Mouse (Mus musculus): ENCODE measurements around the gene Kctd11. TPM values are rescaled to one million over a fixed set of nuclear protein-coding genes. Genes with fewer than 3 reads are reported as not detected.

The Kctd11 gene
- polyA plus RNA-seq, 1 experiment from 2014 or later: 4.5 TPM

DNA sequence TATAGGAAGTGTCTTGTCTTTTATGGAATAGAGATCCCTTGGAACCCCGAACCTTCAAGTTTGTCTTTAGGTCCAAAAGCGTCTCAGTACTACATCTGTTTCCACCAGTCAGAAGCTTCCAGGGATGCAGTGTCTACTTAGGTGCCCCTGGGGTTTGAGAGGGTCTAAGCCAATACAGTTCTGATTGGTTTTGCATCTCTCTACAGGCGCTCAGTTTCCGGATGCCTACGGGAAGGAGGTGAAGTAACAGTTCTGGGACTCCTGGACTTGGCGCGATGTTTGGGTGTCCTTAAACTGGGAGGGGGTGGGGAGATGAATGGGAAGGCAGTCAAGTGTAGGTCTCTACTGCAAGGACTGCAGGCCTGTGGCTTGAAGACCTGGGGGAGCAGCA, 42.5 kb downstream of the Kctd11 start:
- Histone ChIP-seq H3K4me2 (peak overlapping the region; percentile 92), H3K4me3 (peak overlapping the region; percentile 63), H3K36me3 (no peaks in the 10 kb centered on the region), H3K4me1 (replicated peaks) (peaks cover 43% of the 10 kb centered on the region), H3K9me3 (replicated peaks) (no peaks in the 10 kb centered on the region), H3K27ac (ENCODE audit: poor library complexity, severe bottlenecking) (peak overlapping the region; percentile 73), H3K27me3 (replicated peaks) (peaks cover 30% of the 10 kb centered on the region), H3K9ac (peak overlapping the region; percentile 75)
- 1% methylated on average over 7 of the region's 7 CpGs for WGBS
- no peak for ATAC-seq (ENCODE audit: insufficient number of reproducible peaks, low FRiP score)

DNA sequence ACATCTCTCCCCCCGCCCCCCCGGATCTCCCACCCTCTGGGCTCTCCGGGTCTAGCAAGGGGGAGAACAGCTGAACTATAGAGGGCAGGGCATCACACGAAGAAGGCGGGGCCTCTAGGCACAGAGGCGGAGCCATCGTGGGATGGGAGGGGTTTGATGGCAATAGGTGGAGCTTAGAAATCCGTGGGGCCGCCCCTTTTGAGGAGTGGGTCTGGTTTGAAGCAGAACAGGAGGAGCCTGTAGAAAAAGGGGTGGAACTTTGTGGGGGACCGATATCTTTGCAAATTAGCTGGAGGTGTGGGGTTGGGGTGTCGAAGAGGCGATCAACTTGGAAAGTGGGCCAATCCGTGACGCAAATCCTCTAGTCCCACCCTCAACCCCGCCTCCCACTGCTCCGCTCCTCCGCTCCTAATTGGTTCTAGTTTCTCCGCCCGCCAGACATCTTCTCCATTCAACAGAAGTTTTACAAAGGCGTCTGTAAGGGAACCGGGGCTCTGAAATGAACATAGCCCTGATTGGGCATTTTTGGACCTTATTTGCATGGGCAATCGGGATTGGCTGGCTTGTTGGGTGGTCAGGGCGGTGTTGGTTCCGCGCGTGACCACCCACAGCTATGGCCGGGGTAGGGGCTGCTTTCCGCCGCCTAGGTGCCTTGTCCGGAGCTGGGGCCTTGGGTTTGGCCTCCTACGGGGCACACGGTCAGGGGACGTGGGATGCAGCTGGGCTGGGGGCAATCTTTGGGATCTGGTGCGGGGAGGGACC, 43.1 kb downstream of the Kctd11 start, which contains the start of gene Tmem256:
TSS of gene Tmem256 (plus strand) at position 563 of the 762 bp plus-strand sequence.
- Histone ChIP-seq H3K36me3 (no peaks in the 10 kb centered on the region), H3K27me3 (replicated peaks) (peaks cover 36% of the 10 kb centered on the region), H3K9ac (peak within 1 kb of the TSS; percentile 78), H3K4me2 (peak within 1 kb of the TSS; percentile 92), H3K4me1 (replicated peaks) (peaks cover 45% of the 10 kb centered on the region), H3K9me3 (replicated peaks) (no peaks in the 10 kb centered on the region), H3K4me3 (peak within 1 kb of the TSS; percentile 63), H3K27ac (ENCODE audit: poor library complexity, severe bottlenecking) (peak within 1 kb of the TSS; percentile 73)
- WGBS: under 1% methylated on average over 34 of the region's 34 CpGs
- peak; percentile 92 for ATAC-seq (ENCODE audit: insufficient number of reproducible peaks, low FRiP score)

DNA sequence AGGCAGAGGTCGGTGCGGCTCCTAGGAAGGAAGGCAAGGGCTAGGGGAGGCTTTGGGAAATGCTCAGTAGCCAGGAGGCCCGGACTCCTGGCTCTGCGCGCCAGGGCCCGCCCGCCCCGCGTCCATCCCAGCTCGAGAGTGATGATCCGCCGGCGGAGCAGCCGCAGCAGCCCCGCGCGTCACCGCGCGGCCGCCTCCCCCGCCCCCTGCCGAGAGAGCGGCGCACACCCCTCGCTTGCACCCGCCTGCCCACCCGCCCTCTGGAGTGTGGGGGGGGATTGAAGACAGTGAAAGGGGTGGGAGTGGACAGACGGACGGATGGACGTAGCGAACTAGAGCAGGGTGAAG, 43.6 kb downstream of the Kctd11 start, which contains the start of gene Nlgn2:
TSS of gene Nlgn2 (minus strand) at position 181 of the 348 bp plus-strand sequence.
- H3K9ac ChIP-seq: peak within 1 kb of the TSS; percentile 78
- H3K36me3 ChIP-seq: no peaks in the 10 kb centered on the region
- H3K27me3 ChIP-seq (replicated peaks): peaks cover 42% of the 10 kb centered on the region
- H3K4me3 ChIP-seq: peak within 1 kb of the TSS; percentile 63
- H3K4me2 ChIP-seq: peak within 1 kb of the TSS; percentile 92
- no peaks in the 10 kb centered on the region for H3K9me3 ChIP-seq (replicated peaks)
- H3K27ac ChIP-seq (ENCODE audit: poor library complexity, severe bottlenecking): peak within 1 kb of the TSS; percentile 73
- under 1% methylated on average over 31 of the region's 32 CpGs for WGBS
- H3K4me1 ChIP-seq (replicated peaks): peaks cover 45% of the 10 kb centered on the region
- peak; percentile 76 for ATAC-seq (ENCODE audit: insufficient number of reproducible peaks, low FRiP score)

DNA sequence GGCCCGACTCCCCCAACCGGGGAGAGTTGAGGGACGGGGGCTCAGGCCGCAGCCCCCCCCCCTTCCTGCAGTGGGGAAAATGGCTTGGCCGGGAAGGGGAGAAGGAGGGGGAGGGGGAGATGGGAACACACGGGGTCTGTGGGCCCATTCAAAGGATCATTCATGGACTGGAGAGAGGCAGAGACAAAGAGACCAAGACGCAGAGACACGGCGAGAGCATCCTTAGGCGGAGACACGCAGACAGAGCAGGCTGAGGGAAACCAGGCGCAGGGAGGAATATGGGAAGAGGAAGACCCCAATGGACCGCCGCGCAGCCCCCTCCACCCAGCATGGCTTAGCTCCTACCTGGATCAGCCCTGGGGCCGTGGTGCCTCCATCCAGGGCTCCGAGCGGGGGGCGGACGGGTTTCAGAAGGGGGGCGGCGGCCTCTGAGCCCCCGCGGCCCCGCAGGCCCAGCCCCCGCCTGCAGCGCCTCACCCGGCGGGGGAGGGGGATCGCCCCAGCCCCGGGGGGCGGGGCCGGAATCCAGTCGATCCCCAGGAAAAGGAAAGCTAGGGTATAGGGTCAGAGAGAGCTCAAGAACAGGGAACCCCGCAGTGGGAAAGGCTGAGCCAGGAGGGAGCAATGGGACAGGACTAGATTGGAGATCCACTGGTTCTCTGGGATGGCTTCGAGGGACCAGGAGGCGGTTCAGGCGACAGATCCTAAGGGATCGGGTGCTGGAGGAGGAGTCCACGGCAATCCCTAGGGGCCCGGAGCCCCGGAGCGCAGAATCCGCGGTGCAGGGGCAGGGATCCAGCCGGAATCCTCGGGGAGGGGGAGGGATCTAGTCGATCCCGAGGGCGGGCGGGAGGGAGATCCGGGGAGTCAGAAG, 44.3 kb downstream of the Kctd11 start:
- no peaks in the 10 kb centered on the region for H3K36me3 ChIP-seq
- ATAC-seq (ENCODE audit: insufficient number of reproducible peaks, low FRiP score): no peak
- H3K4me2 ChIP-seq: peak overlapping the region; percentile 92
- H3K9ac ChIP-seq: peak overlapping the region; percentile 78
- H3K4me3 ChIP-seq: peak overlapping the region; percentile 63
- peaks cover 48% of the 10 kb centered on the region for H3K27me3 ChIP-seq (replicated peaks)
- 0 out of 2 replicates have a peak overlapping the region, but pooled peaks have one; percentile 41 for H3K27ac ChIP-seq (ENCODE audit: poor library complexity, severe bottlenecking)
- 1% methylated on average over 41 of the region's 52 CpGs for WGBS
- no peaks in the 10 kb centered on the region for H3K9me3 ChIP-seq (replicated peaks)
- peaks cover 45% of the 10 kb centered on the region for H3K4me1 ChIP-seq (replicated peaks)

DNA sequence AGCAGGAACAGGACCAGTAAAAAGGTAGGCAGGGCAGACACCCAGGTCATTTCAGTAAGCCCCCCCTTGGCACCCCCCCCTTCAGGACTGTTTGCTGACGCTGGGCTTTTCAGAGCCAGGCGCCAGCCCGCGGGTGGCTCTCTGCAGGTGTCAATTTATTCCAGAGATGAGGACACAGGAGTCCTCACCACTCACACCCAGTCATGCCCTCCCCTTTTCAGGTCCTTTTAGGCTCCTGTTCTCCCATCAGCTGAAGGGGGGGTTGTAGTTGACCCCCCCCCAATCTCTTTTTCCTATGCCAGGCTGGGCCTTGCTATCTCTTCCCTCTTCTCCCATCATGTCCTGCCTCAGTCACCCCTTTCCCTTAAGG, 45.3 kb downstream of the Kctd11 start:
- Histone ChIP-seq H3K27me3 (replicated peaks) (peaks cover 50% of the 10 kb centered on the region), H3K27ac (ENCODE audit: poor library complexity, severe bottlenecking) (no peak overlapping the region), H3K9me3 (replicated peaks) (no peaks in the 10 kb centered on the region), H3K9ac (no peak overlapping the region), H3K4me2 (peak overlapping the region; percentile 92), H3K4me1 (replicated peaks) (peaks cover 45% of the 10 kb centered on the region), H3K36me3 (no peaks in the 10 kb centered on the region), H3K4me3 (no peak overlapping the region)
- 4% methylated on average over 4 of the region's 4 CpGs for WGBS
- no peak for ATAC-seq (ENCODE audit: insufficient number of reproducible peaks, low FRiP score)

DNA sequence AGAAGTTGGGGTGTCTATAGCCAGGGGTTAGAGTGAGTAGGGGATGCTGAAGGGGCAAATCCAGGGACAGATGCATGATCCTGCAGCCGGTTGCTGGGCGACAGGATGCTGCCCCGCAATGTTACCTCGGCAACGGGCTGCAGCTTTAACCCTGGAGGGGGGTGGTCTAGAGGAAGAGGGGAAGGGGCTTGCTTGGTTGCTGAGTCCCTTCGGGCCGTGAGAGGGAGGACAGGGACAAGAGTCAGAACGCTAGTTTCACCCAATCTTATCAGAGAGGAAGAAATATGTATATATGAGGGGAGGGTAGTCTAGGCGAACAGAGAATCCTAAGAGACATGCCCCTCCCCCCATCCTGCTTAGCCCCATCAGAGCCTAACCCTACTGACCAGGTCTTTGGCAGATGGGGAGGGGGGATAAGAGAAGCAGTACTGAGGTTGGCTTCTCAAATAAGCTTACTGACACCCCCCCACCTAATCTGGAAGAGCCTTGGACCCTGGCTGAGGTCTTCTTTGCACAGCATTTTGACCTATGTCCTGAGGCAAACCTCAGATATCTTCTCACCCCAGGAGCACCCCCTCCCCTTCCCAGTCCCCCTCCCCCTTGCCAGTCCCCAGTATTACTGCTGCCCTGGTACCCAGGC, 45.8 kb downstream of the Kctd11 start:
- Histone ChIP-seq H3K4me1 (replicated peaks) (peaks cover 45% of the 10 kb centered on the region), H3K4me2 (peak overlapping the region; percentile 92), H3K27me3 (replicated peaks) (peaks cover 50% of the 10 kb centered on the region), H3K36me3 (no peaks in the 10 kb centered on the region), H3K27ac (ENCODE audit: poor library complexity, severe bottlenecking) (no peak overlapping the region), H3K4me3 (0 out of 2 replicates have a peak overlapping the region, but pooled peaks have one; percentile 47), H3K9me3 (replicated peaks) (no peaks in the 10 kb centered on the region), H3K9ac (no peak overlapping the region)
- WGBS: 15% methylated on average over 9 of the region's 9 CpGs
- ATAC-seq (ENCODE audit: insufficient number of reproducible peaks, low FRiP score): no peak

DNA sequence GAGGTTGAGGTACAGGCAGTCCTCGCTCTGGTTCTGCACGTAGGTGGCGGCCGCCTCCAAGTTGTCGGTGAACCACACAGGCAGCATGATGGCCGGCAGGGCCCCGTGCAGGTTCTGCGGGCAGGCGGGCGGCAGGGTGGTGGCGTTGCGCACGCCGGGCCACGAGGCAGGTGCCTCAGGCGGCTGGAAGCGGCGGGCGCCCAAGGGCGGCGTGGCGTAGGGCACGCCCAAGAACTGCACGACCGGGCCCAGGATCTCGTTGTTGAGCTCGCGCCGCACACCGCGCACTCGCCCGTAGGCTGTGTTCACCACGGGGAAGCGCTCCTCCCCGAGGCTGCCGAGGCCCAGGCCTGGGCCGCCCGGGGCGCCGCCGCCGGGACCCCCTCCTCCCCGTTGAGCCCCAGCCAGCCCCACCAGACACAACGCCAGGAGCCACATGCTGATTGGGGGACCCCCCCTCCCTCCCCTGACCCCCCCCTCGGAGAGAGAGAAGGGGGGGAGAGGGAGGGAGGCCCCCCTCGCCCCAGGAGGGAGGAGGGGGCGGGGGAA, 47.1 kb downstream of the Kctd11 start:
- ATAC-seq (ENCODE audit: insufficient number of reproducible peaks, low FRiP score): no peak
- Histone ChIP-seq H3K9me3 (replicated peaks) (no peaks in the 10 kb centered on the region), H3K27ac (ENCODE audit: poor library complexity, severe bottlenecking) (no peak overlapping the region), H3K4me1 (replicated peaks) (peaks cover 39% of the 10 kb centered on the region), H3K9ac (peak overlapping the region; percentile 76), H3K4me3 (peak overlapping the region; percentile 47), H3K36me3 (no peaks in the 10 kb centered on the region), H3K27me3 (replicated peaks) (peaks cover 50% of the 10 kb centered on the region), H3K4me2 (peak overlapping the region; percentile 92)
- 5% methylated on average over 37 of the region's 48 CpGs for WGBS

DNA sequence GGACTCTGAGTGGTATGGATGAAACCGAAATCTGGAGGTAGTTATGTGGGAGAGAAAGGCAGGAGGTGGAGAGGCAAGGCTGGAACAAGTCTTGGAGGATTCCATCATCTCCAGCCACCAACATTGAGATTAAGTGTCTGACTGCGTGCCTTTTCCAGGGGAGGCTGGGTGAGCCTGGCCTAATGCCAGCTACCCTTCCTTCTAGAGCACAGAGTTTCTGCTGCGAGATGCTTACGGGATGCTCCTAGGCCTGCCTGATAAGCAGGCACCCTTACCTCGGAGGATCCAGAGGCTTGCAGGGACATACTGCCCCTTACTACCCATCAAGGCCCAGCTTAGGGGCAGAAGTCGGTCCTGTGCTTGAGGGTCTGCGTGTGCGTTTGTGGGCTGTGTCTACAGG, 47.7 kb downstream of the Kctd11 start:
- H3K9ac ChIP-seq: peak overlapping the region; percentile 76
- no peaks in the 10 kb centered on the region for H3K36me3 ChIP-seq
- 41% methylated on average over 8 of the region's 8 CpGs for WGBS

DNA sequence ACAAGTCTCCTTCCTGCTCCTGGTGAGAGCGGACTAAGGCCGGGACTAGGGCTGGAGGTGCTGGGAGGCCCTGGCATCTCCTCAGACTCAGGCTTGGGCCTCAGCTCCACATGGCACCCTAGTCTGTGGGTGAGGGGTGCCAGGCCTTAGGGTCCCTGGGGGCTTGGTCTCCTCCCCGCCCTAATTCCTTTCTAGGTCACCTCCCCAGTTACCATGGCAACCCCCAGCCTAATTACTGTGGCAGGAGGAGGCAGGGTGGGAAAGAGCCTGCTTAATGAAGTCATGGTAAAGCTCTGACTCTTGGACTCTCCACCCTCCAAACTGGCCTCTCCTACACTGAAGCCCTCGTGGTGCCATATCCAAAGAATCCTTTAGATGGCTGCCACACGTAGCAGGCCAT, 52.4 kb downstream of the Kctd11 start:
- H3K27me3 ChIP-seq (replicated peaks): peaks cover 21% of the 10 kb centered on the region
- H3K36me3 ChIP-seq: peaks cover 35% of the 10 kb centered on the region
- H3K4me1 ChIP-seq (replicated peaks): peaks cover 3% of the 10 kb centered on the region; the same call in 1 of the 2 replicates
- ATAC-seq (ENCODE audit: insufficient number of reproducible peaks, low FRiP score): peak; percentile 52
- H3K9ac ChIP-seq: no peak overlapping the region
- 74% methylated on average over 5 of the region's 5 CpGs for WGBS
- no peak overlapping the region for H3K4me3 ChIP-seq
- H3K4me2 ChIP-seq: no peak overlapping the region
- no peak overlapping the region for H3K27ac ChIP-seq (ENCODE audit: poor library complexity, severe bottlenecking)
- no peaks in the 10 kb centered on the region for H3K9me3 ChIP-seq (replicated peaks)

More for the DNA sequence above, 47.7 kb downstream of the Kctd11 start:
- Histone ChIP-seq H3K9me3 (replicated peaks) (no peaks in the 10 kb centered on the region), H3K4me1 (replicated peaks) (peaks cover 36% of the 10 kb centered on the region), H3K27ac (ENCODE audit: poor library complexity, severe bottlenecking) (no peak overlapping the region), H3K4me3 (peak overlapping the region; percentile 47), H3K4me2 (peak overlapping the region; percentile 92), H3K27me3 (replicated peaks) (peaks cover 50% of the 10 kb centered on the region)
- ATAC-seq (ENCODE audit: insufficient number of reproducible peaks, low FRiP score): no peak

Data from heart, embryonic 12.5 days (tissue).